Mouse (Mus musculus) left cerebral cortex, adult 2 months (tissue): ENCODE results near the gene Leng9. TPM values are rescaled to one million over a fixed set of nuclear protein-coding genes. Genes with fewer than 3 reads are reported as not detected.

ENCODE experiments used
- DNase-seq, 2 experiments: peaks; one replicate each; pipeline ENCODE4 v3.0.0; 2021 to 2022; ENCODE audit warnings: low spot score in 2 of 2, mixed read lengths in 1 of 2; ENCODE audit errors: extremely low spot score in 1 of 2
- H3K27ac ChIP-seq: fragments of 200-600 bp; 2 replicates; pipeline ENCODE4 v1.8.1; 2022
- H3K4me3 ChIP-seq: fragments of 200-600 bp; 2 replicates; pipeline ENCODE4 v1.8.1; 2022
- CTCF ChIP-seq: fragments of 200-600 bp; IDR thresholded peaks from 2 replicates; pipeline ENCODE4 v1.8.1; 2022; ENCODE audit warnings: antibody characterized with exemption, mild to moderate bottlenecking, moderate library complexity
- intact Hi-C: fragments of 180-260 bp; cut with DNase I; formaldehyde crosslinking; loops from one replicate; pipeline ENCODE4 v1.15.1; 2025
- total RNA-seq, 2 experiments: library from RNA; stranded (reverse); gene quantifications; 2 replicates each; pipeline ENCODE4 v1.2.3; 2021

Gene Leng9
- total RNA-seq, 2 experiments from 2014 or later: 6.2 to 6.9 TPM

GRCm38 (mm10) chr7:4143506-4143905 lies 6.7 kb downstream of the Leng9 start:
- intact Hi-C loops: loop anchor here (10.0 kb wide), 1 partner anchor 119 kb away; no protein-coding TSS in a partner anchor
- no peak for TF ChIP-seq CTCF
- peak in 1 of 2 experiments; percentile 11 for DNase-seq
- H3K4me3 ChIP-seq: no peak overlapping the region
- H3K27ac ChIP-seq: no peak overlapping the region

DNA sequence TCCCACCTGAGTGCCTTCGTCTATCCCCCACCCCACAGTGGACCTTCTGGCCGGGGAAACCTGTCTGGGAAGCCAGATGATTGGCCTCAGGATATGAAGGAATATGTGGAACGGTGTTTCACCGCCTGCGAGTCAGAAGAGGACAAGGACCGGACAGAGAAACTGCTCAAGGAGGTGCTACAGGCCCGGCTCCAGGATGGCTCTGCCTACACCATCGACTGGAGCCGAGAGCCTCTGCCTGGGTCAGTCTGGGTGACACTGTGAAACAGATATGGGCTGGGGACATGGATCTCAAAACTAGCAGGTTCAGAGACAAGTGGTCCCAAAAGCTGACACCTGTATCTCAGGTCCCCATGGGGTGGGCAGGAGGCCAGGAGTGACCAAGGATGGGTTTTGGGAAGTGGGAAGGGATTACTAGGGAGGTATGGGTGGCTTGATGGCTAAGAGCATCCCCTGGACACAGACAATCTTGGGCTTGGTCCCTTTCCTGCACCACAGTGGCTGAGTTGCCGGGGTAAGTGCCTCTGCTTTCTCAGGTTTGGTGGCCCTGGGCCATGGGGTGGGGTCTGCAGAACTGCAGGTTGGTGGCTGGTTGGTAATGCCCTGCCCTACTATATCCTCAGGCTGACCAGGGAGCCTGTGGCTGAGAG lies 7.3 kb downstream of the Leng9 start:
- DNase-seq: peak in 1 of 2 experiments; percentile 10
- intact Hi-C loops: loop anchor here (10.0 kb wide), 1 partner anchor 118 kb away; no protein-coding TSS in a partner anchor
- no peak for TF ChIP-seq CTCF
- Histone ChIP-seq H3K27ac (no peak overlapping the region), H3K4me3 (no peak overlapping the region)

- intact Hi-C loops: loop anchor here (10.0 kb wide), 1 partner anchor 117 kb away; no protein-coding TSS in a partner anchor
- no peak overlapping the region for H3K27ac ChIP-seq
- DNase-seq: peak in 1 of 2 experiments; percentile 8
- no peak overlapping the region for H3K4me3 ChIP-seq
- no peak for TF ChIP-seq CTCF
Measured at GRCm38 (mm10) chr7:4141648-4142325, 8.4 kb downstream of the Leng9 start.

GRCm38 (mm10) chr7:4139391-4139790 lies 10.8 kb downstream of the Leng9 start:
- DNase-seq: peak; percentile 7 to 10
- Histone ChIP-seq H3K27ac (no peak overlapping the region), H3K4me3 (no peak overlapping the region)
- TF ChIP-seq CTCF: no peak
- intact Hi-C loops: loop anchor here (5.0 to 10.0 kb wide), 3 partner anchors 285 to 943 kb away; partner anchors contain the start of genes Epn1 and Ppp1r12c

- no peak for TF ChIP-seq CTCF
- Histone ChIP-seq H3K27ac (no peak overlapping the region), H3K4me3 (no peak overlapping the region)
- peak in 1 of 2 experiments; percentile 9 for DNase-seq
- intact Hi-C loops: loop anchor here (5.0 to 10.0 kb wide), 3 partner anchors 286 to 944 kb away; partner anchors contain the start of genes Epn1 and Ppp1r12c
Measured at GRCm38 (mm10) chr7:4138671-4139070, 11.5 kb downstream of the Leng9 start.

GRCm38 (mm10) chr7:4138181-4138580 lies 12.0 kb downstream of the Leng9 start:
- TF ChIP-seq CTCF: no peak
- peak in 1 of 2 experiments; percentile 12 for DNase-seq
- Histone ChIP-seq H3K4me3 (peak overlapping the region; percentile 77), H3K27ac (no peak overlapping the region)
- intact Hi-C loops: loop anchor here (5.0 to 10.0 kb wide), 3 partner anchors 287 to 944 kb away; partner anchors contain the start of genes Epn1 and Ppp1r12c

GRCm38 (mm10) chr7:4137746-4138145 lies 12.4 kb downstream of the Leng9 start:
- Histone ChIP-seq H3K27ac (peak overlapping the region; percentile 96), H3K4me3 (peak overlapping the region; percentile 77)
- no peak for DNase-seq
- TF ChIP-seq CTCF: no peak
- intact Hi-C loops: loop anchor here (2.0 to 10.0 kb wide), 4 partner anchors 17 to 945 kb away; partner anchors contain the start of genes Epn1 and Ppp1r12c

GRCm38 (mm10) chr7:4136771-4137531 lies 13.2 kb downstream of the Leng9 start, which contains the start of gene Leng8:
Gene Leng8 (plus strand): TSS chr7:4137039.
- no peak for TF ChIP-seq CTCF
- intact Hi-C loops: loop anchor here (2.0 to 10.0 kb wide), 4 partner anchors 16 to 945 kb away; partner anchors contain the start of genes Epn1 and Ppp1r12c
- DNase-seq: peak; percentile 99 to 100
- Histone ChIP-seq H3K4me3 (peak within 1 kb of the TSS; percentile 77), H3K27ac (peak within 1 kb of the TSS; percentile 96)

DNA sequence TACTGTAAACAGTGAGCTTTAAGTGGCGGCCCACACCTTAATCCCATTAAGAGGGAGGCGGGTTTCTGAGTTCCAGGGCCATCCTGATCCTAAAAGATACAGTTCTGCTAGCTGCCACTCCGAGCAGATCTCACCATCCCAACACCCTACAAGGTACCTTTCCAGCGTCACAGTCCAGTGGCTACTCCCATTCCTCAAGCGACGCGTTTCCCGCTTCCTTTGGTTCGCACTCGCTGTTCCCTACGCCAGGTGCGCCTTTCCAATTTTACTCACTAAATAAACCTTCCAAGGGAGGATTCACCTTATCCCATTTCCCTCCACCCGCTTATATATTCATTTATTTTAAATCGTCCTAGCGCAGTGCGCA lies 13.8 kb downstream of the Leng9 start:
- peak overlapping the region; percentile 77 for H3K4me3 ChIP-seq
- intact Hi-C loops: loop anchor here (2.0 to 10.0 kb wide), 4 partner anchors 16 to 946 kb away; partner anchors contain the start of genes Epn1 and Ppp1r12c
- peak overlapping the region; percentile 96 for H3K27ac ChIP-seq
- DNase-seq: no peak
- TF ChIP-seq CTCF: no peak

GRCm38 (mm10) chr7:4134911-4135310 lies 15.3 kb downstream of the Leng9 start:
- Histone ChIP-seq H3K27ac (peak overlapping the region; percentile 15), H3K4me3 (no peak overlapping the region)
- DNase-seq: peak in 1 of 2 experiments; percentile 6
- intact Hi-C loops: loop anchor here (5.0 to 10.0 kb wide), 3 partner anchors 290 to 947 kb away; partner anchors contain the start of genes Epn1 and Ppp1r12c
- no peak for TF ChIP-seq CTCF

DNA sequence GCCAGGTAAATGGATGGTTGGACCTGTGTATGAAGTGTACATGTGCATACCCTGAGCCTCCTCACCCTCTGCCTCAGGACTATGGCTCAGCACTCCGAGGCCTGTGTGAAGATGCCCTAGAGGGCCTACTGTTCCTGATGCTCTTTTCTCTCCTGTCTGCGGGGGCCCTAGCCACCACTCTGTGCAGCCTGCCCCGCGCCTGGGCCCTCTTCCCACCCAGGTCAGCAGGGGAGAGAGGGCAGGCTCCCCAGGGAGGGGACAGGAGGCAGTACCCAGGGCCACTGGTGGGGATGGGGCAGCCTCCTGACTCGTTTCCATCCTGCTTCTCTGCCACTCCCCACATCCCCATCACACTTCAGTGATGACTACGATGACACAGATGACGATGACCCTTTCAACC lies 17.2 kb downstream of the Leng9 start:
- no peak overlapping the region for H3K4me3 ChIP-seq
- peak overlapping the region; percentile 86 for H3K27ac ChIP-seq
- intact Hi-C loops: loop anchor here (2.0 to 10.0 kb wide), 3 partner anchors 28 to 372 kb away; partner anchors contain the start of gene Ppp1r12c

More for the DNA sequence above, 17.2 kb downstream of the Leng9 start:
- no peak for TF ChIP-seq CTCF
- DNase-seq: peak; percentile 20 to 26
